Mouse (Mus musculus): ENCODE data around the gene Pkig. TPM values are rescaled to one million over a fixed set of nuclear protein-coding genes. Genes with fewer than 3 reads are reported as not detected.
"Not testable (repeated sequence)": the region's sequence is repeated elsewhere in the genome, so short reads cannot be mapped to it uniquely, and the experiment has no call there.

Gene Pkig
- polyA plus RNA-seq, 1 experiment from 2014 or later: 115 TPM

GRCm38 (mm10) chr2:163655699-163656098 lies 2.5 kb upstream of the Pkig start:
- not testable (repeated sequence) for H3K27ac ChIP-seq (replicated peaks; ENCODE audit: low read depth, low read length); H3K4me1 ChIP-seq (ENCODE audit: control insufficient read depth, insufficient read depth, low read length); H3K4me2 ChIP-seq (ENCODE audit: low read length); H3K36me3 ChIP-seq (ENCODE audit: control insufficient read depth, insufficient read depth, low read length); H3K4me3 ChIP-seq (replicated peaks; ENCODE audit: low read depth, low read length); DNase-seq; H3K27me3 ChIP-seq (ENCODE audit: control insufficient read depth, insufficient read depth, low read length); H3K9ac ChIP-seq (replicated peaks; ENCODE audit: low read length); ATAC-seq (ENCODE audit: low FRiP score, low TSS enrichment); H3K9me3 ChIP-seq (ENCODE audit: control insufficient read depth, low read length)
- WGBS: 95% methylated on average over 8 of the region's 12 CpGs

- peaks cover 17% of the 10 kb centered on the region for H3K4me1 ChIP-seq (ENCODE audit: control insufficient read depth, insufficient read depth, low read length)
- no peak overlapping the region for H3K4me3 ChIP-seq (replicated peaks; ENCODE audit: low read depth, low read length)
- WGBS: 84% methylated on average over 2 of the region's 2 CpGs
- peak overlapping the region; percentile 56 for H3K4me2 ChIP-seq (ENCODE audit: low read length)
- H3K27me3 ChIP-seq (ENCODE audit: control insufficient read depth, insufficient read depth, low read length): no peaks in the 10 kb centered on the region
- H3K9me3 ChIP-seq (ENCODE audit: control insufficient read depth, low read length): no peaks in the 10 kb centered on the region
- DNase-seq (no peak), ATAC-seq (ENCODE audit: low FRiP score, low TSS enrichment) (no peak)
- no peaks in the 10 kb centered on the region for H3K36me3 ChIP-seq (ENCODE audit: control insufficient read depth, insufficient read depth, low read length)
- peak overlapping the region; percentile 79; the same call in 1 of the 2 replicates for H3K9ac ChIP-seq (replicated peaks; ENCODE audit: low read length)
- H3K27ac ChIP-seq (replicated peaks; ENCODE audit: low read depth, low read length): no peak overlapping the region
Measured at GRCm38 (mm10) chr2:163657486-163657885, 700 bp upstream of the Pkig start.

GRCm38 (mm10) chr2:163658941-163659340 lies 755 bp downstream of the Pkig start:
- H3K9ac ChIP-seq (replicated peaks; ENCODE audit: low read length): peak overlapping the region; percentile 79
- ATAC-seq (ENCODE audit: low FRiP score, low TSS enrichment) (no peak), DNase-seq (no peak)
- H3K27ac ChIP-seq (replicated peaks; ENCODE audit: low read depth, low read length): peak overlapping the region; percentile 84
- peak overlapping the region; percentile 76 for H3K4me3 ChIP-seq (replicated peaks; ENCODE audit: low read depth, low read length)
- H3K4me1 ChIP-seq (ENCODE audit: control insufficient read depth, insufficient read depth, low read length): peaks cover 17% of the 10 kb centered on the region
- no peaks in the 10 kb centered on the region for H3K9me3 ChIP-seq (ENCODE audit: control insufficient read depth, low read length)
- H3K4me2 ChIP-seq (ENCODE audit: low read length): peak overlapping the region; percentile 56
- under 1% methylated on average over 8 of the region's 8 CpGs for WGBS
- H3K36me3 ChIP-seq (ENCODE audit: control insufficient read depth, insufficient read depth, low read length): no peaks in the 10 kb centered on the region
- H3K27me3 ChIP-seq (ENCODE audit: control insufficient read depth, insufficient read depth, low read length): no peaks in the 10 kb centered on the region

- peak overlapping the region; percentile 76 for H3K4me3 ChIP-seq (replicated peaks; ENCODE audit: low read depth, low read length)
- peak overlapping the region; percentile 56 for H3K4me2 ChIP-seq (ENCODE audit: low read length)
- H3K9me3 ChIP-seq (ENCODE audit: control insufficient read depth, low read length): no peaks in the 10 kb centered on the region
- no peaks in the 10 kb centered on the region for H3K36me3 ChIP-seq (ENCODE audit: control insufficient read depth, insufficient read depth, low read length)
- ATAC-seq (ENCODE audit: low FRiP score, low TSS enrichment) (no peak), DNase-seq (no peak)
- peaks cover 17% of the 10 kb centered on the region for H3K4me1 ChIP-seq (ENCODE audit: control insufficient read depth, insufficient read depth, low read length)
- H3K9ac ChIP-seq (replicated peaks; ENCODE audit: low read length): peak overlapping the region; percentile 79; the same call in 1 of the 2 replicates
- H3K27ac ChIP-seq (replicated peaks; ENCODE audit: low read depth, low read length): no peak overlapping the region
- H3K27me3 ChIP-seq (ENCODE audit: control insufficient read depth, insufficient read depth, low read length): no peaks in the 10 kb centered on the region
- 83% methylated on average over 12 of the region's 12 CpGs for WGBS
Measured at GRCm38 (mm10) chr2:163659431-163659830, 1.2 kb downstream of the Pkig start.

- no peak overlapping the region for H3K27ac ChIP-seq (replicated peaks; ENCODE audit: low read depth, low read length)
- H3K9me3 ChIP-seq (ENCODE audit: control insufficient read depth, low read length): no peaks in the 10 kb centered on the region
- no peaks in the 10 kb centered on the region for H3K27me3 ChIP-seq (ENCODE audit: control insufficient read depth, insufficient read depth, low read length)
- H3K4me2 ChIP-seq (ENCODE audit: low read length): no peak overlapping the region
- DNase-seq (no peak), ATAC-seq (ENCODE audit: low FRiP score, low TSS enrichment) (no peak)
- peaks cover 17% of the 10 kb centered on the region for H3K4me1 ChIP-seq (ENCODE audit: control insufficient read depth, insufficient read depth, low read length)
- H3K4me3 ChIP-seq (replicated peaks; ENCODE audit: low read depth, low read length): no peak overlapping the region
- 92% methylated on average over 5 of the region's 5 CpGs for WGBS
- no peaks in the 10 kb centered on the region for H3K36me3 ChIP-seq (ENCODE audit: control insufficient read depth, insufficient read depth, low read length)
- no peak overlapping the region for H3K9ac ChIP-seq (replicated peaks; ENCODE audit: low read length)
Measured at GRCm38 (mm10) chr2:163660103-163660701, 2.0 kb downstream of the Pkig start.

- Histone ChIP-seq H3K36me3 (ENCODE audit: control insufficient read depth, insufficient read depth, low read length) (no peaks in the 10 kb centered on the region), H3K27ac (replicated peaks; ENCODE audit: low read depth, low read length) (no peak overlapping the region), H3K9me3 (ENCODE audit: control insufficient read depth, low read length) (no peaks in the 10 kb centered on the region), H3K9ac (replicated peaks; ENCODE audit: low read length) (no peak overlapping the region), H3K4me1 (ENCODE audit: control insufficient read depth, insufficient read depth, low read length) (peaks cover 17% of the 10 kb centered on the region), H3K27me3 (ENCODE audit: control insufficient read depth, insufficient read depth, low read length) (no peaks in the 10 kb centered on the region), H3K4me2 (ENCODE audit: low read length) (no peak overlapping the region), H3K4me3 (replicated peaks; ENCODE audit: low read depth, low read length) (no peak overlapping the region)
- 58% methylated on average over 6 of the region's 6 CpGs for WGBS
- DNase-seq (no peak), ATAC-seq (ENCODE audit: low FRiP score, low TSS enrichment) (no peak)
Measured at GRCm38 (mm10) chr2:163661371-163661850, 3.2 kb downstream of the Pkig start.

GRCm38 (mm10) chr2:163662076-163662475 lies 3.9 kb downstream of the Pkig start:
- DNase-seq (no peak), ATAC-seq (ENCODE audit: low FRiP score, low TSS enrichment) (no peak)
- Histone ChIP-seq H3K9ac (replicated peaks; ENCODE audit: low read length) (no peak overlapping the region), H3K9me3 (ENCODE audit: control insufficient read depth, low read length) (no peaks in the 10 kb centered on the region), H3K36me3 (ENCODE audit: control insufficient read depth, insufficient read depth, low read length) (no peaks in the 10 kb centered on the region), H3K27me3 (ENCODE audit: control insufficient read depth, insufficient read depth, low read length) (no peaks in the 10 kb centered on the region), H3K4me2 (ENCODE audit: low read length) (no peak overlapping the region), H3K27ac (replicated peaks; ENCODE audit: low read depth, low read length) (no peak overlapping the region), H3K4me1 (ENCODE audit: control insufficient read depth, insufficient read depth, low read length) (peaks cover 17% of the 10 kb centered on the region), H3K4me3 (replicated peaks; ENCODE audit: low read depth, low read length) (no peak overlapping the region)
- 94% methylated on average over 5 of the region's 5 CpGs for WGBS

GRCm38 (mm10) chr2:163662698-163663221 lies 4.6 kb downstream of the Pkig start:
- ATAC-seq (ENCODE audit: low FRiP score, low TSS enrichment) (no peak), DNase-seq (no peak)
- H3K9ac ChIP-seq (replicated peaks; ENCODE audit: low read length): no peak overlapping the region
- H3K9me3 ChIP-seq (ENCODE audit: control insufficient read depth, low read length): no peaks in the 10 kb centered on the region
- peaks cover 17% of the 10 kb centered on the region for H3K4me1 ChIP-seq (ENCODE audit: control insufficient read depth, insufficient read depth, low read length)
- no peak overlapping the region for H3K4me2 ChIP-seq (ENCODE audit: low read length)
- H3K27ac ChIP-seq (replicated peaks; ENCODE audit: low read depth, low read length): no peak overlapping the region
- H3K4me3 ChIP-seq (replicated peaks; ENCODE audit: low read depth, low read length): no peak overlapping the region
- H3K36me3 ChIP-seq (ENCODE audit: control insufficient read depth, insufficient read depth, low read length): no peaks in the 10 kb centered on the region
- H3K27me3 ChIP-seq (ENCODE audit: control insufficient read depth, insufficient read depth, low read length): no peaks in the 10 kb centered on the region
- 75% methylated on average over 2 of the region's 2 CpGs for WGBS

GRCm38 (mm10) chr2:163663930-163664329 lies 5.7 kb downstream of the Pkig start:
- H3K4me1 ChIP-seq (ENCODE audit: control insufficient read depth, insufficient read depth, low read length): peaks cover 16% of the 10 kb centered on the region
- ATAC-seq (ENCODE audit: low FRiP score, low TSS enrichment) (no peak), DNase-seq (no peak)
- WGBS: 73% methylated on average over 3 of the region's 3 CpGs
- no peaks in the 10 kb centered on the region for H3K36me3 ChIP-seq (ENCODE audit: control insufficient read depth, insufficient read depth, low read length)
- no peak overlapping the region for H3K9ac ChIP-seq (replicated peaks; ENCODE audit: low read length)
- no peak overlapping the region for H3K4me2 ChIP-seq (ENCODE audit: low read length)
- no peaks in the 10 kb centered on the region for H3K9me3 ChIP-seq (ENCODE audit: control insufficient read depth, low read length)
- no peak overlapping the region for H3K4me3 ChIP-seq (replicated peaks; ENCODE audit: low read depth, low read length)
- no peak overlapping the region for H3K27ac ChIP-seq (replicated peaks; ENCODE audit: low read depth, low read length)
- H3K27me3 ChIP-seq (ENCODE audit: control insufficient read depth, insufficient read depth, low read length): no peaks in the 10 kb centered on the region

Data from midbrain, embryonic 14.5 days (tissue).